Mouse (Mus musculus) neural tube, embryonic 14.5 days (tissue): ENCODE results near the gene Dennd5b. TPM values are rescaled to one million over a fixed set of nuclear protein-coding genes. Genes with fewer than 3 reads are reported as not detected.
"Not testable (repeated sequence)": the region's sequence is repeated elsewhere in the genome, so short reads cannot be mapped to it uniquely, and the experiment has no call there.

Experiments
- ATAC-seq: fragments of 200-750 bp; cut with Nextera tagmentation; 2 replicates; pipeline ENCODE4 v1.8.0; 2017; ENCODE audit warnings: low read depth, mild to moderate bottlenecking, moderate TSS enrichment, moderate library complexity
- H3K27ac ChIP-seq: fragments of 300-500 bp; sonication (generic); 2 replicates; pipeline ENCODE4 v1.5.1; 2014; ENCODE audit warnings: low read depth, mild to moderate bottlenecking, control low read depth, low read length, moderate library complexity, mixed read lengths
- H3K27me3 ChIP-seq: fragments of 300-500 bp; sonication (generic); 2 replicates; pipeline ENCODE4 v1.6.1; 2014; ENCODE audit warnings: low read length; ENCODE audit not compliant: control insufficient read depth, insufficient read depth
- H3K36me3 ChIP-seq: fragments of 300-500 bp; sonication (generic); 2 replicates; pipeline ENCODE4 v1.6.1; 2014; ENCODE audit warnings: low read length, mixed read lengths; ENCODE audit not compliant: control insufficient read depth, insufficient read depth
- H3K4me1 ChIP-seq: fragments of 300-500 bp; sonication (generic); 2 replicates; pipeline ENCODE4 v1.6.1; 2014; ENCODE audit warnings: low read length; ENCODE audit not compliant: control insufficient read depth, insufficient read depth
- H3K4me2 ChIP-seq: fragments of 300-500 bp; sonication (generic); 2 replicates; pipeline ENCODE4 v1.6.1; 2014; ENCODE audit warnings: mild to moderate bottlenecking, low read depth, low read length, control low read depth
- H3K4me3 ChIP-seq: fragments of 300-500 bp; sonication (generic); 2 replicates; pipeline ENCODE4 v1.5.1; 2014; ENCODE audit warnings: low read depth, low read length, control low read depth, mixed read lengths
- H3K9ac ChIP-seq: fragments of 300-500 bp; sonication (generic); replicated peaks from 2 replicates; pipeline ENCODE4 v1.6.1; 2014; ENCODE audit warnings: low read depth, mild to moderate bottlenecking, control low read depth, low read length, mixed read lengths
- H3K9me3 ChIP-seq: fragments of 300-500 bp; sonication (generic); 2 replicates; pipeline ENCODE4 v1.6.1; 2016; ENCODE audit warnings: low read length; ENCODE audit not compliant: control insufficient read depth
- WGBS: fragments of 180-500 bp; shearing (Covaris S2); extraction: QIAGEN DNeasy Blood & Tissue Kit; methylation state at CpG from one replicate; pipeline ENCODE4 v1.1.7; 2014; 5-methylcytosine and 5-hydroxymethylcytosine counted together
- polyA plus RNA-seq: library from polyadenylated mRNA; unstranded; fragments of >200 nt; fragmentation: Nextera tagmentation; extraction: Ambion mirVana; gene quantifications from 2 replicates; pipeline ENCODE4 v1.2.1, GENCODE M21; 2014

Dennd5b gene
- polyA plus RNA-seq, 1 experiment from 2014 or later, result 32.3 TPM

- Histone ChIP-seq H3K9me3 (no peaks in the 10 kb centered on the region), H3K27me3 (no peaks in the 10 kb centered on the region), H3K9ac (no peak overlapping the region), H3K4me2 (no peak overlapping the region), H3K27ac (no peak overlapping the region), H3K36me3 (no peaks in the 10 kb centered on the region), H3K4me1 (no peaks in the 10 kb centered on the region), H3K4me3 (no peak overlapping the region)
- 5% methylated on average over 5 of the region's 5 CpGs for WGBS
- no peak for ATAC-seq
Measured at GRCm38 (mm10) chr6:149134391-149135150, 33.1 kb upstream of the Dennd5b start.

- Histone ChIP-seq H3K4me2 (no peak overlapping the region), H3K4me1 (no peaks in the 10 kb centered on the region), H3K27ac (no peak overlapping the region), H3K9me3 (no peaks in the 10 kb centered on the region), H3K27me3 (no peaks in the 10 kb centered on the region), H3K36me3 (no peaks in the 10 kb centered on the region), H3K4me3 (no peak overlapping the region), H3K9ac (no peak overlapping the region)
- 24% methylated on average over 5 of the region's 5 CpGs for WGBS
- ATAC-seq, result peak; percentile 78; the same call in 1 of the 2 replicates
Measured at GRCm38 (mm10) chr6:149132311-149133077, 31.0 kb upstream of the Dennd5b start.

- H3K36me3 ChIP-seq, result no peaks in the 10 kb centered on the region
- no peaks in the 10 kb centered on the region for H3K4me1 ChIP-seq
- H3K4me2 ChIP-seq, result no peak overlapping the region
- no peak overlapping the region for H3K4me3 ChIP-seq
- no peak for ATAC-seq
- no peaks in the 10 kb centered on the region for H3K9me3 ChIP-seq
- no peaks in the 10 kb centered on the region for H3K27me3 ChIP-seq
- no peak overlapping the region for H3K27ac ChIP-seq
- H3K9ac ChIP-seq, result no peak overlapping the region
- WGBS, result 8% methylated on average over 3 of the region's 3 CpGs
Measured at GRCm38 (mm10) chr6:149131111-149131510, 29.6 kb upstream of the Dennd5b start.

- H3K4me3 ChIP-seq, H3K27me3 ChIP-seq, ATAC-seq, H3K9ac ChIP-seq, H3K4me2 ChIP-seq, H3K4me1 ChIP-seq, H3K9me3 ChIP-seq, H3K36me3 ChIP-seq, H3K27ac ChIP-seq: not testable (repeated sequence)
- 83% methylated on average over 8 of the region's 8 CpGs for WGBS
Measured at GRCm38 (mm10) chr6:149129870-149130269, 28.4 kb upstream of the Dennd5b start, which contains the start of gene Gm10203. TSS of gene Gm10203 (plus strand) at chr6:149130170.

GRCm38 (mm10) chr6:149126675-149127074 is 25.2 kb upstream of the Dennd5b start:
- Histone ChIP-seq H3K27ac (no peak overlapping the region), H3K4me3 (no peak overlapping the region), H3K27me3 (no peaks in the 10 kb centered on the region), H3K9me3 (no peaks in the 10 kb centered on the region), H3K4me2 (no peak overlapping the region), H3K36me3 (no peaks in the 10 kb centered on the region), H3K9ac (no peak overlapping the region), H3K4me1 (no peaks in the 10 kb centered on the region)
- ATAC-seq, result no peak
- WGBS, result 64% methylated on average over 4 of the region's 4 CpGs

- H3K4me1 ChIP-seq, result no peaks in the 10 kb centered on the region
- no peak overlapping the region for H3K4me2 ChIP-seq
- no peaks in the 10 kb centered on the region for H3K9me3 ChIP-seq
- H3K4me3 ChIP-seq, result no peak overlapping the region
- no peak for ATAC-seq
- H3K36me3 ChIP-seq, result no peaks in the 10 kb centered on the region
- no peaks in the 10 kb centered on the region for H3K27me3 ChIP-seq
- 74% methylated on average over 3 of the region's 3 CpGs for WGBS
- no peak overlapping the region for H3K9ac ChIP-seq
- H3K27ac ChIP-seq, result no peak overlapping the region
Measured at GRCm38 (mm10) chr6:149123042-149123441, 21.6 kb upstream of the Dennd5b start.

GRCm38 (mm10) chr6:149119853-149120252 is 18.4 kb upstream of the Dennd5b start:
- no peak overlapping the region for H3K4me2 ChIP-seq
- no peak overlapping the region for H3K4me3 ChIP-seq
- H3K36me3 ChIP-seq, result no peaks in the 10 kb centered on the region
- 47% methylated on average over 2 of the region's 2 CpGs for WGBS
- H3K27ac ChIP-seq, result no peak overlapping the region
- H3K4me1 ChIP-seq, result no peaks in the 10 kb centered on the region
- peak; percentile 74 for ATAC-seq
- H3K9me3 ChIP-seq, result no peaks in the 10 kb centered on the region
- H3K9ac ChIP-seq, result no peak overlapping the region
- H3K27me3 ChIP-seq, result no peaks in the 10 kb centered on the region

- WGBS, result 73% methylated on average over 2 of the region's 2 CpGs
- Histone ChIP-seq H3K9me3 (no peaks in the 10 kb centered on the region), H3K4me1 (no peaks in the 10 kb centered on the region), H3K36me3 (no peaks in the 10 kb centered on the region), H3K9ac (no peak overlapping the region), H3K4me2 (no peak overlapping the region), H3K4me3 (no peak overlapping the region), H3K27me3 (no peaks in the 10 kb centered on the region), H3K27ac (no peak overlapping the region)
- no peak for ATAC-seq
Measured at GRCm38 (mm10) chr6:149118935-149119334, 17.5 kb upstream of the Dennd5b start.

GRCm38 (mm10) chr6:149116992-149117391 is 15.5 kb upstream of the Dennd5b start:
- Histone ChIP-seq H3K27me3 (no peaks in the 10 kb centered on the region), H3K9me3 (no peaks in the 10 kb centered on the region), H3K4me2 (no peak overlapping the region), H3K4me3 (no peak overlapping the region), H3K4me1 (no peaks in the 10 kb centered on the region), H3K9ac (no peak overlapping the region), H3K27ac (no peak overlapping the region), H3K36me3 (no peaks in the 10 kb centered on the region)
- no peak for ATAC-seq
